Mouse (Mus musculus): ENCODE data around the gene Mllt1. TPM values are rescaled to one million over a fixed set of nuclear protein-coding genes. Genes with fewer than 3 reads are reported as not detected.

Mllt1 gene
- total and polyA plus RNA-seq, 3 experiments = 25.0 to 63.0 TPM; not detected in 1

GRCm38 (mm10) chr17:56876465-56876864 is 58.8 kb downstream of the Mllt1 start:
- Histone ChIP-seq H3K79me2 (ENCODE audit: control insufficient read depth, insufficient read depth, low read length, poor library complexity) (no peaks in the 10 kb centered on the region), H3K4me3 (ENCODE audit: control insufficient read depth in 1 of 2, insufficient read depth in 1 of 2, low read depth in 2 of 2, low read length in 2 of 2) (no peak overlapping the region), H3K4me1 (ENCODE audit: control insufficient read depth in 1 of 2, insufficient read depth in 2 of 2, low read length in 2 of 2) (no peaks in the 10 kb centered on the region), H3K9ac (ENCODE audit: control insufficient read depth, low read depth, low read length, poor library complexity, severe bottlenecking) (no peak overlapping the region), H3K27me3 (ENCODE audit: control insufficient read depth in 1 of 2, insufficient read depth in 2 of 2, low read length in 2 of 2) (no peaks in the 10 kb centered on the region), H3K9me3 (replicated peaks; ENCODE audit: insufficient read depth, low read length) (no peaks in the 10 kb centered on the region), H3K27ac (ENCODE audit: control insufficient read depth, low read depth, low read length) (no peak overlapping the region), H3K36me3 (ENCODE audit: control insufficient read depth in 1 of 2, insufficient read depth in 2 of 2, low read length in 2 of 2) (no peaks in the 10 kb centered on the region; a peak in 1 of 4 replicates)
- 0 out of 2 replicates have a peak, but pooled peaks have one; percentile 19 for TF ChIP-seq USF1 (IDR thresholded peaks at IDR 0.05; ENCODE audit: low read depth, low read length)
- TF ChIP-seq POLR2A (IDR thresholded peaks at IDR 0.05; ENCODE audit: control insufficient read depth in 1 of 2, insufficient read depth in 1 of 2, low read depth in 1 of 2, low read length in 2 of 2, poor library complexity in 1 of 2) = no peak
- DNase-seq (ENCODE audit: low read depth, low spot score) = no peak

GRCm38 (mm10) chr17:56874936-56875651 is 60.1 kb downstream of the Mllt1 start, which contains the start of gene 1700061G19Rik:
Gene 1700061G19Rik, plus strand, starts transcription at chr17:56875477.
- Histone ChIP-seq H3K9ac (ENCODE audit: control insufficient read depth, low read depth, low read length, poor library complexity, severe bottlenecking) (no peak within 1 kb of the TSS), H3K79me2 (ENCODE audit: control insufficient read depth, insufficient read depth, low read length, poor library complexity) (no peaks in the 10 kb centered on the region), H3K9me3 (replicated peaks; ENCODE audit: insufficient read depth, low read length) (no peaks in the 10 kb centered on the region), H3K27me3 (ENCODE audit: control insufficient read depth in 1 of 2, insufficient read depth in 2 of 2, low read length in 2 of 2) (no peaks in the 10 kb centered on the region), H3K27ac (ENCODE audit: control insufficient read depth, low read depth, low read length) (no peak within 1 kb of the TSS), H3K4me1 (ENCODE audit: control insufficient read depth in 1 of 2, insufficient read depth in 2 of 2, low read length in 2 of 2) (peaks cover 0 to 4% of the 10 kb centered on the region in 2 experiments; a peak in 1 of 4 replicates), H3K4me3 (ENCODE audit: control insufficient read depth in 1 of 2, insufficient read depth in 1 of 2, low read depth in 2 of 2, low read length in 2 of 2) (no peak within 1 kb of the TSS), H3K36me3 (ENCODE audit: control insufficient read depth in 1 of 2, insufficient read depth in 2 of 2, low read length in 2 of 2) (peaks cover 0 to 2% of the 10 kb centered on the region in 2 experiments; a peak in 2 of 4 replicates)
- no peak for TF ChIP-seq MEF2A (IDR thresholded peaks at IDR 0.05; ENCODE audit: extremely low read depth, insufficient replicate concordance, low read depth, low read length, poor library complexity, severe bottlenecking)
- TF ChIP-seq E2F4 (IDR thresholded peaks at IDR 0.05; ENCODE audit: borderline replicate concordance, low read depth, low read length) = no peak
- TF ChIP-seq JUND (IDR thresholded peaks at IDR 0.05; ENCODE audit: low read depth, low read length) = no peak
- no peak for TF ChIP-seq POLR2AphosphoS2 (IDR thresholded peaks at IDR 0.05; ENCODE audit: low read length)
- no peak for TF ChIP-seq BHLHE40 (IDR thresholded peaks at IDR 0.05; ENCODE audit: borderline replicate concordance, low read depth, low read length)
- no peak for TF ChIP-seq MAX (IDR thresholded peaks at IDR 0.05; ENCODE audit: low read length)
- TF ChIP-seq NELFE (IDR thresholded peaks at IDR 0.05; ENCODE audit: low read depth, low read length) = no peak
- TF ChIP-seq SMC3 (IDR thresholded peaks at IDR 0.05; ENCODE audit: low read depth, low read length) = no peak
- no peak for TF ChIP-seq ELF1 (IDR thresholded peaks at IDR 0.05; ENCODE audit: low read depth, low read length)
- no peak for TF ChIP-seq CHD1 (IDR thresholded peaks at IDR 0.05; ENCODE audit: low read depth, low read length)
- no peak for TF ChIP-seq CHD2 (IDR thresholded peaks at IDR 0.05; ENCODE audit: low read length)
- no peak for TF ChIP-seq RCOR1 (IDR thresholded peaks at IDR 0.05; ENCODE audit: low read depth, low read length)
- TF ChIP-seq TBP (IDR thresholded peaks at IDR 0.05; ENCODE audit: low read depth, low read length) = no peak
- TF ChIP-seq MYB (IDR thresholded peaks at IDR 0.05; ENCODE audit: low read depth, low read length) = no peak
- no peak for TF ChIP-seq USF1 (IDR thresholded peaks at IDR 0.05; ENCODE audit: low read depth, low read length)
- TF ChIP-seq KAT2A (conservative IDR thresholded peaks at IDR 0.05; ENCODE audit: low read depth, low read length) = no peak
- no peak for DNase-seq (ENCODE audit: low read depth, low spot score)
